Mouse (Mus musculus): ENCODE results near the gene Moxd2. TPM values are rescaled to one million over a fixed set of nuclear protein-coding genes. Genes with fewer than 3 reads are reported as not detected.

Moxd2 gene
- polyA plus RNA-seq, 1 experiment from 2014 or later, result not detected

Other genes starting within 250 kb of the Moxd2 start
- not detected in 2 replicates for gene Prss58, start 12.9 kb upstream of the Moxd2 start, polyA plus RNA-seq (2015; fragmentation: Nextera tagmentation; extraction: Ambion mirVana)
- gene 1700074P13Rik, start 53.1 kb upstream of the Moxd2 start, polyA plus RNA-seq (2015; fragmentation: Nextera tagmentation; extraction: Ambion mirVana), result not detected in 2 replicates
- not detected in 2 replicates for gene Gm4744, start 64.4 kb upstream of the Moxd2 start, polyA plus RNA-seq (2015; fragmentation: Nextera tagmentation; extraction: Ambion mirVana)
- 0.11 TPM in 1 of 2 replicates, not detected in the other for gene 1810009J06Rik, start 77.3 kb upstream of the Moxd2 start, polyA plus RNA-seq (2015; fragmentation: Nextera tagmentation; extraction: Ambion mirVana)
- gene Gm2663, start 112.0 kb upstream of the Moxd2 start, polyA plus RNA-seq (2015; fragmentation: Nextera tagmentation; extraction: Ambion mirVana), result not detected in 2 replicates
- gene 2210010C04Rik, start 148.0 kb upstream of the Moxd2 start, polyA plus RNA-seq (2015; fragmentation: Nextera tagmentation; extraction: Ambion mirVana), result 0.06 TPM in 1 of 2 replicates, not detected in the other